Mouse (Mus musculus): ENCODE results near the gene Nt5dc1.

- TF ChIP-seq MAX (IDR thresholded peaks at IDR 0.05; ENCODE audit: low read depth) (no peak), TCF12 (IDR thresholded peaks at IDR 0.05; ENCODE audit: insufficient read depth, poor library complexity, severe bottlenecking) (no peak), POLR2A (IDR thresholded peaks at IDR 0.05; ENCODE audit: insufficient read length, low read depth) (no peak), POLR2AphosphoS2 (IDR thresholded peaks at IDR 0.05; ENCODE audit: insufficient read length, low read depth) (no peak), TCF3 (IDR thresholded peaks at IDR 0.05; ENCODE audit: insufficient read length, low read depth) (no peak), CEBPB (IDR thresholded peaks at IDR 0.05; ENCODE audit: insufficient read depth, poor library complexity, severe bottlenecking) (no peak), MYOG (IDR thresholded peaks at IDR 0.05; ENCODE audit: control insufficient read depth in 1 of 3, insufficient read depth in 1 of 3, insufficient read length in 2 of 3, low read depth in 2 of 3) (no peak)
These were observed 172.2 kb downstream of the Nt5dc1 start for GRCm38 (mm10) chr10:34246106-34246505.
